Mouse (Mus musculus) cortical plate, adult 2 months (tissue): Measurements from ENCODE around the gene Cdh8.

Experiments used
- CTCF ChIP-seq: fragments of 200-500 bp; IDR thresholded peaks from 2 replicates; pipeline ENCODE4 v1.5.1; 2011; ENCODE audit warnings: mild to moderate bottlenecking, control low read depth, low read length; ENCODE audit not compliant: insufficient read depth; ENCODE audit errors: extremely low read depth
- POLR2A ChIP-seq: fragments of 200-500 bp; IDR thresholded peaks from 2 replicates; pipeline ENCODE4 v1.6.1; 2011; ENCODE audit warnings: mild to moderate bottlenecking, low read length, control low read depth; ENCODE audit not compliant: insufficient read depth; ENCODE audit errors: extremely low read depth

- TF ChIP-seq CTCF = no peak
- no peak for TF ChIP-seq POLR2A
Observed at GRCm38 (mm10) chr8:99234372-99234771, 181.9 kb downstream of the Cdh8 start.
